Mouse (Mus musculus) urinary bladder, postnatal 14 days (tissue): ENCODE results near the gene Shank2.
A peak's percentile ranks its signal among the peaks of the same experiment; 100 is the strongest.

Experiments
- DNase-seq: peaks from one replicate; pipeline ENCODE4 v3.0.0; 2021; ENCODE audit warnings: low spot score

Shank2 gene

GRCm38 (mm10) chr7:144001628-144002027 is at the start of gene Shank2:
TSS of gene Shank2 (plus strand) at chr7:144001928.
- DNase-seq: no peak

- no peak for DNase-seq
Observed at GRCm38 (mm10) chr7:143952130-143952529, 49.6 kb upstream of the Shank2 start.

- peak; percentile 86 for DNase-seq
Observed at GRCm38 (mm10) chr7:143956575-143957295, 45.0 kb upstream of the Shank2 start.

GRCm38 (mm10) chr7:143958030-143958565 is 43.6 kb upstream of the Shank2 start:
- peak; percentile 29 for DNase-seq

- DNase-seq: no peak
Observed at GRCm38 (mm10) chr7:143963813-143964212, 37.9 kb upstream of the Shank2 start.

GRCm38 (mm10) chr7:143966621-143967020 is 35.1 kb upstream of the Shank2 start:
- no peak for DNase-seq

GRCm38 (mm10) chr7:143977491-143977830 is 24.3 kb upstream of the Shank2 start:
- no peak for DNase-seq

GRCm38 (mm10) chr7:143977831-143978682 is 23.7 kb upstream of the Shank2 start:
- peak; percentile 38 for DNase-seq

- DNase-seq: peak; percentile 79
Observed at GRCm38 (mm10) chr7:143978741-143979371, 22.9 kb upstream of the Shank2 start.

- DNase-seq: no peak
Observed at GRCm38 (mm10) chr7:143979986-143980385, 21.7 kb upstream of the Shank2 start.

- DNase-seq: no peak
Observed at GRCm38 (mm10) chr7:143986281-143986680, 15.4 kb upstream of the Shank2 start.

- DNase-seq: no peak
Observed at GRCm38 (mm10) chr7:143991160-143991559, 10.6 kb upstream of the Shank2 start.

GRCm38 (mm10) chr7:143999073-143999472 is 2.7 kb upstream of the Shank2 start:
- no peak for DNase-seq

GRCm38 (mm10) chr7:144003471-144003870 is 1.7 kb downstream of the Shank2 start:
- DNase-seq: no peak

- no peak for DNase-seq
Observed at GRCm38 (mm10) chr7:144008079-144008478, 6.4 kb downstream of the Shank2 start.

GRCm38 (mm10) chr7:144008985-144009384 is 7.3 kb downstream of the Shank2 start:
- DNase-seq: no peak

GRCm38 (mm10) chr7:144014485-144014884 is 12.8 kb downstream of the Shank2 start:
- no peak for DNase-seq

- no peak for DNase-seq
Observed at GRCm38 (mm10) chr7:144021801-144022200, 20.1 kb downstream of the Shank2 start.

- no peak for DNase-seq
Observed at GRCm38 (mm10) chr7:144022682-144023081, 21.0 kb downstream of the Shank2 start.

- no peak for DNase-seq
Observed at GRCm38 (mm10) chr7:144023561-144023960, 21.8 kb downstream of the Shank2 start.

GRCm38 (mm10) chr7:144026024-144026752 is 24.5 kb downstream of the Shank2 start:
- DNase-seq: no peak

- DNase-seq: no peak
Observed at GRCm38 (mm10) chr7:144029246-144029645, 27.5 kb downstream of the Shank2 start.
